Comparison of ENCODE assay signal across 32 mouse cellular contexts in the genomic region with DNA sequence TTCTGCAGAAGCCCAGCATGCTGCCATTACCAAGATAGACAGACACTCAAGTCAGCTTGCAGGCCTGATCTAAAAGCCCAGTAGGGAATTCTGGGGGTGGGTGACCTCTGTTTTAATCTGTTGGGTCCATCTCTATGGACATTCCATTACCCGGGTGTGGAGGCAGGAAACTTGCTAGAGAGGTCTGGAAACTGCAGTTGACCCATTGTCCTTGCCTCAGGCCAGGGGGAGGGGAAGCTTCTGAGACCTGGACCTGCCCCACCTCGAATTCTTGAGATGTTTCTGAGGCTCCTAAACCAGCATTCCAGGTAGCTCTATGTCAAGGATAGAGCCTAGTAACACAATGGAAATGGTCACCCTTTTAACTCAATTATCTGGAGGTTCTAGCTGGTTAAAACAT. TPM values are rescaled to one million over a fixed set of nuclear protein-coding genes. Genes with fewer than 3 reads are reported as not detected.
DNase-seq lines count a peak whose midpoint lies in the region; ATAC-seq and TF ChIP-seq lines count a peak whose summit lies in the region.
"Had no signal": no experiment of that assay in that cellular context is flagged by ENCODE, and none has a peak within 500 bp of the region (broad histone marks: within the 10 kb centered on the region; RNA-seq: fewer than 3 reads in every experiment).

No protein-coding gene starts in this region.

- H3K36me3 ChIP-seq in kidney, adult 2 months (ENCODE audit: control insufficient read depth, insufficient read depth, low read length), result no peaks in the 10 kb centered on the region
- no peaks in the 10 kb centered on the region for H3K36me3 ChIP-seq in heart, embryonic 11.5 days (ENCODE audit: control insufficient read depth, insufficient read depth, low read length)
- H3K36me3 ChIP-seq: embryonic facial prominence, embryonic 10.5 days; embryonic facial prominence, embryonic 13.5 days; forebrain, embryonic 12.5 days; forebrain, embryonic 15.5 days; G1E; heart, embryonic 12.5 days; heart, embryonic 15.5 days; hindbrain, embryonic 10.5 days; hindbrain, embryonic 13.5 days; intestine, embryonic 15.5 days had no signal

- H3K27me3 ChIP-seq in kidney, adult 2 months (replicated peaks; ENCODE audit: control insufficient read depth, insufficient read depth, low read length), result no peaks in the 10 kb centered on the region; the same call in 1 of the 2 replicates
- no peaks in the 10 kb centered on the region for H3K27me3 ChIP-seq in heart, embryonic 11.5 days (ENCODE audit: control insufficient read depth, insufficient read depth, low read length)
- H3K27me3 ChIP-seq: embryonic facial prominence, embryonic 13.5 days; forebrain, embryonic 12.5 days; forebrain, embryonic 15.5 days; heart, embryonic 12.5 days; heart, embryonic 15.5 days; hindbrain, embryonic 13.5 days; intestine, embryonic 15.5 days; Patski had no signal

- H3K4me1 ChIP-seq in kidney, adult 2 months (ENCODE audit: control insufficient read depth, insufficient read depth, low read length), result no peaks in the 10 kb centered on the region
- H3K4me1 ChIP-seq in heart, embryonic 11.5 days (ENCODE audit: control insufficient read depth, insufficient read depth, low read length), result no peaks in the 10 kb centered on the region
- H3K4me1 ChIP-seq: embryonic facial prominence, embryonic 13.5 days; forebrain, embryonic 12.5 days; forebrain, embryonic 15.5 days; hindbrain, embryonic 10.5 days; hindbrain, embryonic 13.5 days; intestine, embryonic 15.5 days had no signal

- peak; percentile 11 for DNase-seq in kidney, adult 2 months
- DNase-seq in kidney, adult 18-20 months, result no peak
- DNase-seq in ES-CJ7 (ENCODE audit: low read depth, low spot score) (peak; percentile 100), WW6 (ENCODE audit: low read depth, low spot score) (peak; percentile 91)
- DNase-seq in heart, adult 8-10 months (ENCODE audit: low spot score), result no peak
- DNase-seq: adrenal gland, adult 2 months; adrenal gland, postnatal 25 days; cerebellum, adult 11-12 months; cerebellum, adult 8-10 months; cerebellum, postnatal 10 days; cerebellum, postnatal 36 days; embryo, embryonic 11 days; gastrocnemius, postnatal 10 days; gastrocnemius, postnatal 36 days; heart, adult 2 months; heart, postnatal 10 days; heart, postnatal 36 days; kidney, adult 11 months had no signal

- H3K27ac ChIP-seq in kidney, adult 2 months (ENCODE audit: insufficient read depth, low read depth, low read length), result no peak overlapping the region
- no peak overlapping the region for H3K27ac ChIP-seq in heart, embryonic 11.5 days (ENCODE audit: low read depth, low read length)
- H3K27ac ChIP-seq: embryonic facial prominence, embryonic 10.5 days; embryonic facial prominence, embryonic 13.5 days; forebrain, embryonic 12.5 days; forebrain, embryonic 15.5 days; heart, adult 2 months; heart, embryonic 15.5 days; hindbrain, embryonic 10.5 days; hindbrain, embryonic 13.5 days; intestine, embryonic 15.5 days had no signal

- no peak for ATAC-seq in heart, embryonic 11.5 days (replicated peaks; ENCODE audit: insufficient number of reproducible peaks, low FRiP score, low TSS enrichment)
- ATAC-seq: forebrain, embryonic 15.5 days; hindbrain, embryonic 16.5 days; intestine, embryonic 15.5 days; Patski had no signal

- no peak overlapping the region for H3K4me3 ChIP-seq in kidney, adult 2 months (ENCODE audit: insufficient read depth, low read depth, low read length)
- H3K4me3 ChIP-seq in heart, embryonic 11.5 days (ENCODE audit: low read depth, low read length), result no peak overlapping the region
- H3K4me3 ChIP-seq: embryonic facial prominence, embryonic 10.5 days; embryonic facial prominence, embryonic 13.5 days; erythroblast, embryonic 14.5 days; forebrain, embryonic 12.5 days; forebrain, embryonic 15.5 days; heart, adult 2 months; heart, embryonic 12.5 days; heart, embryonic 15.5 days; hindbrain, embryonic 10.5 days; hindbrain, embryonic 13.5 days; intestine, embryonic 15.5 days had no signal

- 21% methylated on average over 2 of the region's 2 CpGs for WGBS in kidney, adult 2 months
- 42% methylated on average over 2 of the region's 2 CpGs for whole genome bisulfite sequencing in heart, embryonic 11.5 days (ENCODE audit: insufficient replicate concordance)

- no peak for TF ChIP-seq CTCF in kidney, adult 2 months (conservative IDR thresholded peaks at IDR 0.05; ENCODE audit: insufficient read depth, insufficient read length, low read depth, low read length)

- TF ChIP-seq POLR2A in kidney, adult 2 months (IDR thresholded peaks at IDR 0.05; ENCODE audit: low read depth, low read length), result no peak

- H3K9ac ChIP-seq in heart, embryonic 11.5 days (ENCODE audit: low read depth, low read length), result no peak overlapping the region
- H3K9ac ChIP-seq: embryonic facial prominence, embryonic 13.5 days; forebrain, embryonic 12.5 days; forebrain, embryonic 15.5 days; heart, embryonic 12.5 days; heart, embryonic 15.5 days; hindbrain, embryonic 13.5 days; intestine, embryonic 15.5 days had no signal

- no peak overlapping the region for H3K4me2 ChIP-seq in heart, embryonic 11.5 days
- H3K4me2 ChIP-seq: embryonic facial prominence, embryonic 13.5 days; forebrain, embryonic 12.5 days; forebrain, embryonic 15.5 days; heart, embryonic 12.5 days; heart, embryonic 15.5 days; hindbrain, embryonic 13.5 days; intestine, embryonic 15.5 days had no signal

- no peaks in the 10 kb centered on the region for H3K9me3 ChIP-seq in heart, embryonic 11.5 days (replicated peaks; ENCODE audit: control insufficient read depth, low read length)
- H3K9me3 ChIP-seq: embryonic facial prominence, embryonic 10.5 days; embryonic facial prominence, embryonic 13.5 days; forebrain, embryonic 12.5 days; forebrain, embryonic 15.5 days; G1E; heart, embryonic 15.5 days; hindbrain, embryonic 10.5 days; hindbrain, embryonic 13.5 days; intestine, embryonic 15.5 days had no signal

RNA-seq across cellular contexts. Expression of a gene that starts 17.7 kb away (rescaled TPM):
- polyA plus RNA-seq in kidney, adult 2 months (2012; rRNA removed), result 12.6 and 13.9 TPM in 2 replicates
- polyA plus RNA-seq in heart, embryonic 11.5 days (2014; fragmentation: Nextera tagmentation; extraction: Ambion mirVana), result 52.7 and 68.1 TPM in 2 replicates
- 10 to 100 TPM; 13.5 to 15.7 (median 14.5) TPM for total RNA-seq in heart, adult 8-10 months (2022)

Comparison
In these comparisons a context has a peak if more than half of its experiments do, and no peak if none do; other contexts are left out.
1. DNase-seq: peak in kidney, adult 2 months (single experiment), ES-CJ7 (single experiment) and WW6 (single experiment); none in kidney, adult 18-20 months (single experiment) and heart, adult 8-10 months (single experiment).